Mouse (Mus musculus) liver, embryonic 14.5 days (tissue): Measurements from ENCODE around the gene Slc25a36. TPM values are rescaled to one million over a fixed set of nuclear protein-coding genes. Genes with fewer than 3 reads are reported as not detected.
A peak's percentile ranks its signal among the peaks of the same experiment; 100 is the strongest.

Source experiments
- ATAC-seq: fragments of 200-750 bp; cut with Nextera tagmentation; 2 replicates; pipeline ENCODE4 v1.8.0; 2017; ENCODE audit warnings: moderate number of reproducible peaks, mild to moderate bottlenecking, moderate library complexity; ENCODE audit not compliant: insufficient read depth
- DNase-seq, 3 experiments: peaks; one replicate each; pipeline ENCODE4 v3.0.0-alpha.2; 2012 to 2013; ENCODE audit warnings: low read depth in 3 of 3, low spot score in 3 of 3
- H3K27ac ChIP-seq: fragments of 300-500 bp; sonication (generic); 2 replicates; pipeline ENCODE4 v1.5.1; 2014; ENCODE audit warnings: moderate library complexity, mild to moderate bottlenecking, control low read depth, inconsistent platforms
- H3K27me3 ChIP-seq: fragments of 300-500 bp; sonication (generic); 2 replicates; pipeline ENCODE4 v1.6.1; 2014; ENCODE audit warnings: mild to moderate bottlenecking, low read length, moderate library complexity; ENCODE audit not compliant: control insufficient read depth, insufficient read depth
- H3K36me3 ChIP-seq: fragments of 300-500 bp; sonication (generic); replicated peaks from 2 replicates; pipeline ENCODE4 v1.6.1; 2014; ENCODE audit warnings: low read depth; ENCODE audit not compliant: control insufficient read depth, insufficient read depth
- H3K4me1 ChIP-seq, 2 experiments: fragments of 200-500 bp in 1 of 2; fragments of 300-500 bp in 1 of 2; sonication (generic) in 1 of 2; replicated peaks; 2 replicates each; pipeline ENCODE4 v1.6.1; 2012 to 2014; ENCODE audit warnings: antibody characterized with exemption in 1 of 2, inconsistent platforms in 1 of 2, low read length in 1 of 2; ENCODE audit not compliant: control insufficient read depth in 2 of 2, insufficient read depth in 2 of 2
- H3K4me2 ChIP-seq: fragments of 300-500 bp; sonication (generic); 2 replicates; pipeline ENCODE4 v1.6.1; 2014; ENCODE audit warnings: low read depth, mild to moderate bottlenecking, control low read depth, moderate library complexity
- H3K4me3 ChIP-seq, 2 experiments: fragments of 200-500 bp in 1 of 2; fragments of 300-500 bp in 1 of 2; sonication (generic) in 1 of 2; 2 replicates each; pipeline ENCODE4 v1.5.1; 2012 to 2014; ENCODE audit warnings: low read depth in 2 of 2, low read length in 2 of 2, mild to moderate bottlenecking in 2 of 2, control low read depth in 1 of 2, inconsistent platforms in 1 of 2, moderate library complexity in 1 of 2; ENCODE audit not compliant: insufficient read depth in 1 of 2
- H3K9ac ChIP-seq: fragments of 300-500 bp; sonication (generic); replicated peaks from 2 replicates; pipeline ENCODE4 v1.6.1; 2014; ENCODE audit warnings: mild to moderate bottlenecking, control low read depth, moderate library complexity
- H3K9me3 ChIP-seq: fragments of 300-500 bp; sonication (generic); 2 replicates; pipeline ENCODE4 v1.6.1; 2016; ENCODE audit warnings: low read length, mixed read lengths; ENCODE audit not compliant: control insufficient read depth
- CTCF ChIP-seq: IDR thresholded peaks from 2 replicates; pipeline ENCODE4 v1.5.1; 2016; ENCODE audit warnings: antibody characterized with exemption, low read depth, control low read depth
- EP300 ChIP-seq: IDR thresholded peaks from 2 replicates; pipeline ENCODE4 v1.6.1; 2016; ENCODE audit warnings: antibody characterized with exemption, low read depth
- WGBS: fragments of 180-500 bp; shearing (Covaris S2); extraction: QIAGEN DNeasy Blood & Tissue Kit; methylation state at CpG from one replicate; pipeline ENCODE4 v1.1.7; 2014; ENCODE audit not compliant: insufficient replicate concordance; 5-methylcytosine and 5-hydroxymethylcytosine counted together
- polyA plus RNA-seq, 2 experiments: library from polyadenylated mRNA; depleted of rRNA in 1 of 2; stranded (reverse) in 1 of 2; unstranded in 1 of 2; fragments of >200 nt; fragmentation: Nextera tagmentation in 1 of 2; extraction: Ambion mirVana in 1 of 2; gene quantifications; 2 replicates each; pipeline versions ENCODE4 v1.2.1 to v1.2.3; 2012 to 2014

Slc25a36 gene
- polyA plus RNA-seq (2012; rRNA removed) (6.4 and 6.6 TPM in 2 replicates), polyA plus RNA-seq (2014; fragmentation: Nextera tagmentation; extraction: Ambion mirVana) (6.7 and 8.1 TPM in 2 replicates)

- H3K27ac ChIP-seq = peak within 1 kb of the TSS; percentile 65
- H3K9me3 ChIP-seq = no peaks in the 10 kb centered on the region
- 0 out of 4 replicates have a peak, but pooled peaks cover 2 to 4% of the 10 kb centered on the region in 2 experiments for H3K4me1 ChIP-seq
- DNase-seq (peak; percentile 83 to 89 (median 88)), ATAC-seq (peak; percentile 95)
- H3K27me3 ChIP-seq = no peaks in the 10 kb centered on the region
- WGBS = under 1% methylated on average over 85 of the region's 91 CpGs
- peak within 1 kb of the TSS; percentile 72 to 82 for H3K4me3 ChIP-seq
- H3K36me3 ChIP-seq = no peaks in the 10 kb centered on the region
- H3K4me2 ChIP-seq = peak within 1 kb of the TSS; percentile 76
- TF ChIP-seq CTCF (peak; percentile 28; the same call in 1 of the 2 replicates), EP300 (no peak)
- peak within 1 kb of the TSS; percentile 76 for H3K9ac ChIP-seq
Measured at GRCm38 (mm10) chr9:97110571-97111390, at the start of gene Slc25a36. Gene Slc25a36 (minus strand): TSS chr9:97111157.

GRCm38 (mm10) chr9:97158412-97158811 is 47.5 kb upstream of the Slc25a36 start:
- H3K27ac ChIP-seq = no peak overlapping the region
- H3K4me2 ChIP-seq = no peak overlapping the region
- no peak overlapping the region for H3K4me3 ChIP-seq
- no peaks in the 10 kb centered on the region for H3K9me3 ChIP-seq
- no peaks in the 10 kb centered on the region for H3K4me1 ChIP-seq
- WGBS = 60% methylated on average over 3 of the region's 3 CpGs
- H3K9ac ChIP-seq = no peak overlapping the region
- ATAC-seq (no peak), DNase-seq (no peak)
- TF ChIP-seq EP300 (no peak), CTCF (no peak)
- H3K27me3 ChIP-seq = peaks cover 1% of the 10 kb centered on the region; the same call in 1 of the 2 replicates
- no peaks in the 10 kb centered on the region for H3K36me3 ChIP-seq

GRCm38 (mm10) chr9:97155981-97156380 is 45.0 kb upstream of the Slc25a36 start:
- Histone ChIP-seq H3K27ac (no peak overlapping the region), H3K4me1 (no peaks in the 10 kb centered on the region), H3K9me3 (no peaks in the 10 kb centered on the region), H3K4me3 (no peak overlapping the region), H3K36me3 (no peaks in the 10 kb centered on the region), H3K27me3 (peaks cover 6% of the 10 kb centered on the region), H3K9ac (no peak overlapping the region), H3K4me2 (no peak overlapping the region)
- ATAC-seq (no peak), DNase-seq (peak in 1 of 3 experiments; percentile 2)
- 58% methylated on average over 3 of the region's 3 CpGs for WGBS
- no peak for TF ChIP-seq CTCF
- TF ChIP-seq EP300 = no peak

- H3K27me3 ChIP-seq = peaks cover 9% of the 10 kb centered on the region
- TF ChIP-seq EP300 = no peak
- TF ChIP-seq CTCF = no peak
- WGBS = 55% methylated on average over 4 of the region's 4 CpGs
Measured at GRCm38 (mm10) chr9:97154956-97155355, 44.0 kb upstream of the Slc25a36 start.

GRCm38 (mm10) chr9:97153006-97153405 is 42.0 kb upstream of the Slc25a36 start:
- H3K9ac ChIP-seq = no peak overlapping the region
- no peak overlapping the region for H3K27ac ChIP-seq
- H3K36me3 ChIP-seq = no peaks in the 10 kb centered on the region
- no peak overlapping the region for H3K4me2 ChIP-seq
- no peak overlapping the region for H3K4me3 ChIP-seq
- no peaks in the 10 kb centered on the region for H3K9me3 ChIP-seq
- H3K4me1 ChIP-seq = no peaks in the 10 kb centered on the region
- DNase-seq (no peak), ATAC-seq (no peak)
- no peak for TF ChIP-seq EP300
- no peak for TF ChIP-seq CTCF
- 63% methylated on average over 3 of the region's 3 CpGs for WGBS
- peaks cover 12% of the 10 kb centered on the region for H3K27me3 ChIP-seq

More at GRCm38 (mm10) chr9:97154956-97155355, 44.0 kb upstream of the Slc25a36 start:
- no peak overlapping the region for H3K9ac ChIP-seq
- no peak for DNase-seq
- no peak overlapping the region for H3K4me2 ChIP-seq
- ATAC-seq = no peak
- H3K27ac ChIP-seq = no peak overlapping the region
- H3K4me3 ChIP-seq = no peak overlapping the region
- H3K4me1 ChIP-seq = no peaks in the 10 kb centered on the region
- H3K36me3 ChIP-seq = no peaks in the 10 kb centered on the region
- no peaks in the 10 kb centered on the region for H3K9me3 ChIP-seq
